Mouse (Mus musculus) kidney, adult 2 months (tissue): ENCODE results near the gene Ccz1.

ENCODE experiments used
- CTCF ChIP-seq: fragments of 200-500 bp; conservative IDR thresholded peaks from 2 replicates; pipeline ENCODE4 v1.5.1; 2011; ENCODE audit warnings: low read depth, mild to moderate bottlenecking, control low read depth, low read length, moderate library complexity, mixed read lengths; ENCODE audit not compliant: insufficient read depth, insufficient read length
- POLR2A ChIP-seq: fragments of 200-500 bp; IDR thresholded peaks from one replicate; pipeline ENCODE4 v1.6.1; 2011; ENCODE audit warnings: low read depth, low read length, control low read depth

- no peak for TF ChIP-seq CTCF
- TF ChIP-seq POLR2A: no peak
Measured at GRCm38 (mm10) chr5:144015845-144016244, 1.2 kb upstream of the Ccz1 start.
